Mouse (Mus musculus) myocyte (in vitro differentiated cells): ENCODE measurements around the gene Sowaha.

Source experiments
- E2F4 ChIP-seq: IDR thresholded peaks from one replicate; pipeline ENCODE4 v1.6.1; 2011; ENCODE audit warnings: mild to moderate bottlenecking, control low read depth, moderate library complexity; ENCODE audit not compliant: insufficient read depth
- MAX ChIP-seq: IDR thresholded peaks from one replicate; pipeline ENCODE4 v1.6.1; 2011; ENCODE audit warnings: low read depth, mild to moderate bottlenecking, control low read depth
- MYOD1 ChIP-seq, 3 experiments: IDR thresholded peaks; one replicate each; pipeline ENCODE4 v1.6.1; 2011; ENCODE audit warnings: control low read depth in 2 of 3, low read depth in 2 of 3, mild to moderate bottlenecking in 2 of 3, moderate library complexity in 1 of 3; ENCODE audit not compliant: insufficient read length in 2 of 3, control insufficient read depth in 1 of 3
- POLR2A ChIP-seq: IDR thresholded peaks from one replicate; pipeline ENCODE4 v1.6.1; 2011; ENCODE audit warnings: low read depth, mild to moderate bottlenecking, control low read depth, moderate library complexity; ENCODE audit not compliant: insufficient read length
- TCF12 ChIP-seq: IDR thresholded peaks from one replicate; pipeline ENCODE4 v1.6.1; 2011; ENCODE audit warnings: mild to moderate bottlenecking, control low read depth; ENCODE audit not compliant: poor library complexity, insufficient read depth, severe bottlenecking
- TCF3 ChIP-seq: IDR thresholded peaks from one replicate; pipeline ENCODE4 v1.6.1; 2011; ENCODE audit warnings: low read depth, control low read depth; ENCODE audit not compliant: insufficient read length

- TF ChIP-seq POLR2A: no peak
- no peak for TF ChIP-seq MYOD1 (IDR thresholded peaks at IDR 0.05; ENCODE audit: control insufficient read depth in 1 of 3, insufficient read length in 2 of 3, low read depth in 2 of 3)
- TF ChIP-seq TCF12: no peak
- no peak for TF ChIP-seq E2F4
- TF ChIP-seq TCF3: no peak
- TF ChIP-seq MAX: no peak
Measured at GRCm38 (mm10) chr11:53503738-53504137, 23.7 kb upstream of the Sowaha start.
